Mouse (Mus musculus) hindbrain, embryonic 10.5 days (tissue): Measurements from ENCODE around the gene Cpeb4. TPM values are rescaled to one million over a fixed set of nuclear protein-coding genes. Genes with fewer than 3 reads are reported as not detected.
"Not testable (repeated sequence)": the region's sequence is repeated elsewhere in the genome, so short reads cannot be mapped to it uniquely, and the experiment has no call there.

Experiments
- DNase-seq: peaks from one replicate; pipeline ENCODE4 v3.0.0-alpha.2; 2017; ENCODE audit warnings: low spot score
- H3K27ac ChIP-seq: fragments of 300-500 bp; sonication (generic); 2 replicates; pipeline ENCODE4 v1.5.1; 2016; ENCODE audit warnings: mild to moderate bottlenecking, moderate library complexity
- H3K27me3 ChIP-seq: fragments of 300-500 bp; sonication (generic); 2 replicates; pipeline ENCODE4 v1.6.1; 2016; ENCODE audit warnings: mild to moderate bottlenecking; ENCODE audit not compliant: poor library complexity, insufficient read depth, severe bottlenecking
- H3K36me3 ChIP-seq: fragments of 300-500 bp; sonication (generic); 2 replicates; pipeline ENCODE4 v1.6.1; 2016; ENCODE audit warnings: mild to moderate bottlenecking, moderate library complexity
- H3K4me1 ChIP-seq: fragments of 300-500 bp; sonication (generic); replicated peaks from 2 replicates; pipeline ENCODE4 v1.6.1; 2016; ENCODE audit warnings: mild to moderate bottlenecking
- H3K4me3 ChIP-seq: fragments of 300-500 bp; sonication (generic); 2 replicates; pipeline ENCODE4 v1.5.1; 2016; ENCODE audit warnings: mild to moderate bottlenecking, moderate library complexity
- H3K9me3 ChIP-seq: fragments of 300-500 bp; sonication (generic); 2 replicates; pipeline ENCODE4 v1.6.1; 2016; ENCODE audit warnings: mild to moderate bottlenecking, moderate library complexity
- WGBS: fragments of 180-500 bp; shearing (Covaris S2); methylation state at CpG from one replicate; pipeline ENCODE4 v1.1.7; 2016; 5-methylcytosine and 5-hydroxymethylcytosine counted together
- polyA plus RNA-seq: library from polyadenylated mRNA; unstranded; fragments of >200 nt; fragmentation: Nextera tagmentation; extraction: Ambion mirVana; gene quantifications from 2 replicates; pipeline ENCODE4 v1.2.1, GENCODE M21; 2016

The Cpeb4 gene
- polyA plus RNA-seq, 1 experiment from 2014 or later: 6.0 TPM

DNA sequence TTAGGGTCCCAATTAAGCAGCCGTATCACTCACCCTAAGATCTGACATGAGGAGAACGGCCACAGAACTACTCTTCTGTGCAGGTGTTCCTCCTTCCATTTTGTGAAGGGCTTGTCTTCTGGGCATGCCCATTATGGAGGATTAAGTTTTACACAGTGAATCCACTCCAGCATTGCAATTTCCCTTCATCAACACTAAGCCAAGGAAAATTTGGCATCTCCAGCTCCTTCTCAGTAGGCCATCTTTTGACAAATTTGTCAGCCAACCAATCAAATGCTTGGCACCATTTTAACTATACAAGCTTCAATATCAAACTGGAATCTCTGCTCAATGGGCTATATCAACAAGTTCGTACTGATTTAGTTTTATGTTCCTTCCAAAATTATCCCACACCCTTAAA is 34.8 kb upstream of the Cpeb4 start:
- no peak overlapping the region for H3K4me3 ChIP-seq
- no peaks in the 10 kb centered on the region for H3K36me3 ChIP-seq
- no peak for DNase-seq
- WGBS: 91% methylated on average over 3 of the region's 3 CpGs
- H3K4me1 ChIP-seq: peaks cover 27% of the 10 kb centered on the region
- H3K27me3 ChIP-seq: no peaks in the 10 kb centered on the region
- H3K27ac ChIP-seq: no peak overlapping the region
- no peaks in the 10 kb centered on the region for H3K9me3 ChIP-seq

DNA sequence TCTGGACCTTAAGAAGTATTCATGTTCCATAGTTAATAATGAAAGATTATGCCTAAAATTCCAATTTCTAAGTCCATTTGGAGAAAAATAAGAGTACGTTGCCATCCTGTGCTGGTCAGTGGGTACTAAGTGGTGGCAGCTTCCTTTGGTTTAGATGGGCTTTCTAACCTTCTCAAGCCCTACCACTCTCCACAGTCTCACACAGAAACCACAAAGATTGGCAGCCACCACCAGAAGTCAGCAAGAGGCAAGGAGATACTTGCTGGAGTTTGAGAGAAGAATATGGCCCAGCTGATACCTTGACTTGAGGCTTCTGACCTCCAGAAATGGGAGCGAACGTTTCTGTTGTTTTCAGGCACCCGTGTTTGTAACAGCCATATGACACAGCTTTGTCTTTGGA is 34.3 kb upstream of the Cpeb4 start:
- no peak for DNase-seq
- Histone ChIP-seq H3K36me3 (no peaks in the 10 kb centered on the region), H3K4me1 (peaks cover 27% of the 10 kb centered on the region), H3K27me3 (no peaks in the 10 kb centered on the region), H3K27ac (no peak overlapping the region), H3K9me3 (no peaks in the 10 kb centered on the region), H3K4me3 (no peak overlapping the region)
- WGBS: 95% methylated on average over 4 of the region's 4 CpGs

DNA sequence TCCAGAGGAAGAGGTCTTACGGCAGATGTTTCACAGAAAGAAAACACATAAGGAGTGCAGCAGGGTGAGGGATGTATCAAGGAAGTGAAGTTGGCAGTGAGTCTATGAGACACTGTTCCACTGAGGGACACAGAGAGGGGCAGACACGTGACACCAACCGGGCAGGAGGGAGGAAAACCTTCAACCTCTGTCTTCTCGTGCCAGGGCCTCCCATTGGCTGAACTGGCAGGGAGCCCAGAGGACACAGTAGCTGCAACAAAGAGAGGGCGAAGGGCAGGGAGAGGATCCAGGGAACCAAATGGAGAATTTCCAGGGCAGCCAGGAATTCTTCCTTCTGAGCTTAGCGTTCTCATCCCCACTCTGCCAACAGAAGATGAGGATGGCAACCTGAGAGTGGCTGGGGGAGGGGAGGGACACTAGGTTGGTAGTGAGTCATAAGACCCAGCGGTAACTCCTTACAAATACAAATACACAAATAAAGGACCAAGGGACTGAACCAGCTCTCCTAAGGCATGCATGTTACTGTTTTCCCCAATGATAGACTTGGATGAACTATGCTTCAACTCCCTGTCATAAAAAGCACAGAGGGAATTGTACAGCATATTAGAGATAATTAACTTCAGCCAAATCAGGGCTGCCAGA is 33.4 kb upstream of the Cpeb4 start:
- DNase-seq: no peak
- no peaks in the 10 kb centered on the region for H3K27me3 ChIP-seq
- H3K4me3 ChIP-seq: no peak overlapping the region
- no peaks in the 10 kb centered on the region for H3K9me3 ChIP-seq
- H3K27ac ChIP-seq: peak overlapping the region; percentile 76
- H3K4me1 ChIP-seq: peaks cover 25% of the 10 kb centered on the region
- H3K36me3 ChIP-seq: no peaks in the 10 kb centered on the region
- WGBS: 48% methylated on average over 7 of the region's 7 CpGs

DNA sequence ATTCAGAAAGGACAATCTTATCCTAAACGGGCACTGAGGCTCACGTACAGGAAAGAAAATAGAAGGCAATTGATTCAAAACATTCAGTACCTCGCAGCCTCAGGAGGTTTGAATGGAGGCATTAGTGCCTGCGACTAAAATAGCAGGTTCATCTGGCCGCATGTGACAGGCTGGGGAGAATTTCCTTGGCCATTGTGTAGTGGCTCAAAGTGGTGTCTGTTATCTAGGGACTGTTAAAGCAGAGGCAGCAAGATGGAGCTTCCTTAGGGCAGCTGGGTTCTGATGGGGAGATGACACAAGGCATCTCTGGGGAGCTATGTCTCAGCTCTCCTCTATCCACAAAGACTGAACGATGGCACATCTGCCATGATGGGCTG is 32.9 kb upstream of the Cpeb4 start:
- Histone ChIP-seq H3K36me3 (no peaks in the 10 kb centered on the region), H3K9me3 (no peaks in the 10 kb centered on the region), H3K4me1 (peaks cover 21% of the 10 kb centered on the region), H3K4me3 (no peak overlapping the region), H3K27me3 (no peaks in the 10 kb centered on the region), H3K27ac (peak overlapping the region; percentile 76)
- no peak for DNase-seq
- WGBS: 65% methylated on average over 6 of the region's 6 CpGs

DNA sequence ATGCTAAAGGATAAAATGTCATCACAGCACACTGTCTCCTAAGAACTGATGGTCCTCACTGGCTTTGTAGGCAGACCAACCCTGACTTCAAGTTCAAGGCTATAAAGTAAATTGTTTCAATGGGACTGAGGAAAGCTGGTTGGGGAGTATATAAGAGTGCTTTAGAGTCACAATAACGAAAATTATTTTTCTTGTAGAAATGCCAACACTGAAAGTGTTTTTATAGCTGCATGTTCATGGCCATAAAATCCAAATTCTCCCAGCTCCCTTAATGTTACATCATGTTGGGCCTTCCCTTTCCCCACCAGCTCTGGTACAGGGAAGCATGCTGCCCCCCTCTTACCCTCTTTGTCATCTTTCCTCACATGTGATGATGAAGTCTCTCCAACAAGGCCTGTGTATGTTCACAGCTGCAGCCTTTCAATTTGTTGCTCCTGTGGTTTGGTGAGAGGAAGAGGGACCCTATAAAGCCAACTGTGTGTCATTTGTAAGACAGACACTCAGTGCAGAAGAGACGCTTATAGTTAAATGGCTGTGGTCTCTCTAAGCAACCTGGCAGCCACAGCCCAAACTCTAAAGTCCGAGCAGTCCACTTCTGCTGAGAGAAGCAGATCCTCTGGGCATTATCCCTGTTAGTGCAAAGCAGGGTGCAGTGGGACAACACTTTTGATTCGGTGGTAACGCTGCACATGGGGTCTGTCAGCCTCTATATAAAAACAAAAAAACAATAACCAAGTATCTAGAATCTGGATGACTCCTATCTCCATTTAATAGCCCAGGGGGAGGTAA is 29.6 kb upstream of the Cpeb4 start:
- no peaks in the 10 kb centered on the region for H3K36me3 ChIP-seq
- H3K9me3 ChIP-seq: no peaks in the 10 kb centered on the region
- peaks cover 37% of the 10 kb centered on the region for H3K4me1 ChIP-seq
- WGBS: 86% methylated on average over 5 of the region's 5 CpGs
- no peak overlapping the region for H3K4me3 ChIP-seq
- no peaks in the 10 kb centered on the region for H3K27me3 ChIP-seq
- H3K27ac ChIP-seq: 0 out of 2 replicates have a peak overlapping the region, but pooled peaks have one; percentile 5
- DNase-seq: no peak

DNA sequence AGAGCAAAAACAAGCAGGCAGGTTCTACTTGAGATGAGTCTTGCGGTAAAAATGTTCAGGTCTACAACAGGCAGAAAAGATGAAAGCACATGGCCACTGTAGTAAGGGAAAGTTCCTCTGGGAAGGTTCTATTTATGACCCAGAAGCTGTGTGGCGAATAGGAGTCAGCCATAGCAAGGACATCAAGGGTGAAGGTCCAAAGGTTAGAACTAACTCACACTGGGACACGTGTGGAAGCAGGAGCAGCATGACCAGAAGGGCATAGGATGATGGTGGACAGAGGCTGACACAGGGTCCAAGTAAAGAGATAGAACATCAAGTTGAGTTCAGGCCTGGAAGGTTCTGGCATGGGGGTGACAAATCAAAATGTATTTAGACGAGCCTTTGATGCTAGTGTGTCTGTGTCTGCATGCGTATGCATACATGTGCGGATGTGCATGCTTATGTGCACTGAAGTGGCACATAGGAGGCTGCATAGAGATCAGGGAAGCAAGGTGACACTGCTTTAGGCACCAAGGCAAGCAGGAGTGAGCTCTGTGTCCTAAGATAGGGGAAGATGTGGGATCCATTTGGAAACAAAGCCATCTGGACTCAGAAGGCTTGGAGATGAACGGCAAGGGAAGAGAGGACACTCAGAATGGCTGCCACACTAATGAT is 28.7 kb upstream of the Cpeb4 start:
- peak overlapping the region; percentile 67 for H3K27ac ChIP-seq
- WGBS: 86% methylated on average over 7 of the region's 7 CpGs

DNA sequence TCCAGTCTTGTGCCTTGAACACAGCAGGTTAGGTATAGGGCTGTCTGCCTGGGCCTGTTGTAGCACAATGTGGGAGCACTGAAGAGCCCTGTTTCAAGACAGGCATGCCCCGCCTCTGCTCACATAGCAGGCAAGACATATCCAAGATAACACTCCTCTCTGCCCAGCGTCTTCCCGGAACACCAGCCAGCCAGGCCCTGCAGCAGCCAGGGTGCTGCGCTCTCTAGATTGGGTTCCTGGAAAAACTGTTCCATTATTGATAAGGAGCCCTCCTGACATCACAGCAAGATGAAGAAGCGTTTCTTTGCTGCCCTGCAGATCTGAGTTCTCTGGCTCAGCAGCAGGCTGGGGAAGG is 28.2 kb upstream of the Cpeb4 start:
- Histone ChIP-seq H3K4me1 (peaks cover 36% of the 10 kb centered on the region), H3K4me3 (no peak overlapping the region), H3K36me3 (no peaks in the 10 kb centered on the region), H3K9me3 (no peaks in the 10 kb centered on the region), H3K27ac (peak overlapping the region; percentile 70), H3K27me3 (no peaks in the 10 kb centered on the region)
- DNase-seq: no peak
- 78% methylated on average over 5 of the region's 5 CpGs for WGBS

More for the DNA sequence above, 28.7 kb upstream of the Cpeb4 start:
- Histone ChIP-seq H3K27me3 (no peaks in the 10 kb centered on the region), H3K4me3 (no peak overlapping the region), H3K36me3 (no peaks in the 10 kb centered on the region), H3K4me1 (peaks cover 42% of the 10 kb centered on the region), H3K9me3 (no peaks in the 10 kb centered on the region)
- DNase-seq: no peak

DNA sequence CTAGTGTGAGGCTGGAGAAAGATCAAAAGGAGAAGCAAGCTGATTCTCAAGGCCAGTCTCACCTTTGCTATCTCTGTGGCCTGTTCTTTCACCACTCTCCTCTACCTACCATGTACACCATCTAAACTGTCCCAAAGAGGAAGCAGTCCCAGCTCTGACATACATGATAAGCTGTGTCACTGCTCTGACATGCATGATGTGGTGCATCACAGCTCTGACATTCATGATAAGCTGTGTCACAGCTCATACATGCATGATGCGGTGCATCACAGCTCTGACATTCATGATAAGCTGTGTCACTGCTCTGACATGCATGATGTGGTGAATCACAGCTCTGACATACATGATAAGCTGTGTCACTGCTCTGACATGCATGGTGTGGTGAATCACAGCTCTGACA is 26.9 kb upstream of the Cpeb4 start:
- H3K36me3 ChIP-seq, H3K9me3 ChIP-seq, DNase-seq, H3K27me3 ChIP-seq, H3K4me3 ChIP-seq: not testable (repeated sequence)
- peaks cover 30% of the 10 kb centered on the region for H3K4me1 ChIP-seq
- H3K27ac ChIP-seq: peak overlapping the region; percentile 70
- 95% methylated on average over 1 of the region's 1 CpGs for WGBS

DNA sequence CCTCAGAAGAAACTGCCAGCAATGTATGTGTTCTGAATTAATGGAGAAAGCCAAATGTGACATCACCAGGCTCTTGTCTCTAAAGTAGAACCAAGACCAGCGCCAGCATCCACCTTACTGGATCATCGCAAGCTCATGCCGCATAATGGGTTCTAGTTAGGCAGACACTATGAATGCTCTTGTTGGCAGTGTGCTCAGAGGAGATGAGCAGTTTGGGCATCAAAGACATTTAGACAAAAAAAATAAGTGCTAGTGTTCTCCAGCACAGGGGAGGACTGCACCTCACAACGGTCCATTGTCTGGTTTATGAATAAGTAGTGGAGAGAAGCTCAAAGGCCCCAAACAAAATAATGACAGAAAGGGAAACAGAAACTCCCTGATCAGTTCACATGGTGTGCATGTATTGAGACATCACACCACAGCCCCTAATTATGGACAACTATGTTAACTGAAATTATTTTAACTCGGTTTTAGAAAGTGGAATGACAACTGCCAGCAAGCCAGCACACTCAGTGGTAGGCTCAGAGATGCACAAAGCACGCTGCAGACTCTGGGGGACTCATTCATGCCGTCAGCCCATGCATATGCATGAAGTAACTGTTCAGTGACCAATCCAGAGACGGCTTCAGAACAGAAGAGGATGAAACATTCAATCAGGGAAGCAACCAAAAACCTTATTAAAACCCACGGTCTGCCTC is 25.1 kb upstream of the Cpeb4 start:
- Histone ChIP-seq H3K36me3 (no peaks in the 10 kb centered on the region), H3K9me3 (no peaks in the 10 kb centered on the region), H3K27ac (peak overlapping the region; percentile 86), H3K4me1 (peaks cover 41% of the 10 kb centered on the region), H3K27me3 (no peaks in the 10 kb centered on the region), H3K4me3 (peak overlapping the region; percentile 18)
- 37% methylated on average over 9 of the region's 9 CpGs for WGBS
- peak; percentile 55 for DNase-seq

DNA sequence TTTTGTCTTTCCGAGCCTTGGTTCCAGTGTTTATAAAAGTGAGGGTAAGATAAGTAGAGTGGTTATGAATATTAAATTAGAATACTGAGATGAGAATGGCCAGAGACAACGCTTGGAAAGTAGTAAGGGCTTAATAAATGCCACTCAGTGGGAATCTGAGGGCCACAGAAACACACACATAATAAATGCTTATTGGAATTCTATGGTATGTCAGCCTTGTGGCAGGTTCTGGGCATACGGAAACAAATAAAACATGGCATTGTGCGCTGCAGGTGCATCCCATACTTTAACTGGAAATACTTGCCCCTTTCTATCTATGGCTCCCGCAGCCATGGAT is 24.6 kb upstream of the Cpeb4 start:
- no peak overlapping the region; the same call in 1 of the 2 replicates for H3K4me3 ChIP-seq
- no peaks in the 10 kb centered on the region for H3K9me3 ChIP-seq
- no peaks in the 10 kb centered on the region for H3K27me3 ChIP-seq
- WGBS: 71% methylated on average over 5 of the region's 5 CpGs
- H3K4me1 ChIP-seq: peaks cover 44% of the 10 kb centered on the region
- peak overlapping the region; percentile 86 for H3K27ac ChIP-seq
- DNase-seq: no peak
- no peaks in the 10 kb centered on the region for H3K36me3 ChIP-seq

DNA sequence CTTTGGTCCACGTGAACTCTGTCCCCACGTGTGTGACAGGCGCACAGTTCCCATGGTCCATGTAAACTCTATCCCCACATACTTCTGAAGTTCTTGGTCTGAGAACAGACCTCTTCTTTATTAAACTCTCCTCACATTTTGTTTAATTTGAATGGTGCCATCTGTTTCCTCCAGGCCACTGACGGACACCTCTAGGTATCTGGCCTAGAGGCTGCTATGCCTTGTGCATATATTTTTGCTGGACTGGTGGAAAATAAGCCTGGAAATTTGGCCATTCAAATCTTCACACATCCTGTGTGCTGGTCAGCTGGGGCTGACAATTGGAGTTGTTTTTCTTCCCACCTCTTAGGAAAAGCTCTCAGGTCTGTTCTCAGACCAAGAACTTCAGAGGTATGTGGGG is 23.3 kb upstream of the Cpeb4 start:
- Histone ChIP-seq H3K27me3 (no peaks in the 10 kb centered on the region), H3K9me3 (no peaks in the 10 kb centered on the region), H3K36me3 (no peaks in the 10 kb centered on the region), H3K4me1 (peaks cover 40% of the 10 kb centered on the region), H3K27ac (peak overlapping the region; percentile 86; the same call in 1 of the 2 replicates), H3K4me3 (no peak overlapping the region)
- no peak for DNase-seq
- WGBS: 86% methylated on average over 4 of the region's 4 CpGs

DNA sequence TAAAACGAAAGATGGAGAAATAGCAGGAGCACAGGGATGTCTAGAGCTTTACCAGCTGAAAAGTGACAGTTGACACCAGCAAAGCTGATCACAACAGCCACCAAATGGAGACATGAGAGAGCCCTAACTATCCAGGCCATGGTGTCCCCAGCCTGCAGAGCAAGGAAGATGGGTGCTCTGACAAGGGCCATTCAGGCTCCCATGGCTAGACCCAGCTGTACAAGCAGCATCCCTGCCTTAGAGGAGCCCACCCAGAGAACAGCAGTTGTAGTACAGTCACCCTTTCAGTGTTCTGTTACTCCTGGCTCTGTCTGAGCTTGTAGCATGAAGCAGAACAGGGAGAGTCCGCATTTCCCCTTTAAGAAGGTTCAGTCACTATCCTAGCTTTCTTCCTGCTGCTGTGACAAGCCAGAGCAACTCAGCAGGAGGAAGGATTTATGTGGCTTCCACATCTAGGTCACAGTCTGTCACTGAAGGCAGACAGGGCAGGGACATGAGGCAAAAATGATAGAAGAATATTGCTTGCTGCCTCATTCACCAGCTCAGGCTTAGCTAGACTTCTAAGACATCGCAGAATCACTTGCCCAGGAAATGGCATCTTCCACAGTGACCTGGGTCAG is 21.7 kb upstream of the Cpeb4 start:
- DNase-seq: no peak
- H3K4me3 ChIP-seq: no peak overlapping the region
- peak overlapping the region; percentile 59; the same call in 1 of the 2 replicates for H3K27ac ChIP-seq
- no peaks in the 10 kb centered on the region for H3K9me3 ChIP-seq
- no peaks in the 10 kb centered on the region for H3K27me3 ChIP-seq
- H3K4me1 ChIP-seq: peaks cover 40% of the 10 kb centered on the region
- H3K36me3 ChIP-seq: no peaks in the 10 kb centered on the region
- WGBS: 90% methylated on average over 3 of the region's 3 CpGs
